Mouse (Mus musculus): ENCODE measurements around the gene Tmed1. TPM values are rescaled to one million over a fixed set of nuclear protein-coding genes. Genes with fewer than 3 reads are reported as not detected.

Tmed1 gene
- 2.6 TPM for polyA plus RNA-seq (2017; shearing (Covaris generic))

DNA sequence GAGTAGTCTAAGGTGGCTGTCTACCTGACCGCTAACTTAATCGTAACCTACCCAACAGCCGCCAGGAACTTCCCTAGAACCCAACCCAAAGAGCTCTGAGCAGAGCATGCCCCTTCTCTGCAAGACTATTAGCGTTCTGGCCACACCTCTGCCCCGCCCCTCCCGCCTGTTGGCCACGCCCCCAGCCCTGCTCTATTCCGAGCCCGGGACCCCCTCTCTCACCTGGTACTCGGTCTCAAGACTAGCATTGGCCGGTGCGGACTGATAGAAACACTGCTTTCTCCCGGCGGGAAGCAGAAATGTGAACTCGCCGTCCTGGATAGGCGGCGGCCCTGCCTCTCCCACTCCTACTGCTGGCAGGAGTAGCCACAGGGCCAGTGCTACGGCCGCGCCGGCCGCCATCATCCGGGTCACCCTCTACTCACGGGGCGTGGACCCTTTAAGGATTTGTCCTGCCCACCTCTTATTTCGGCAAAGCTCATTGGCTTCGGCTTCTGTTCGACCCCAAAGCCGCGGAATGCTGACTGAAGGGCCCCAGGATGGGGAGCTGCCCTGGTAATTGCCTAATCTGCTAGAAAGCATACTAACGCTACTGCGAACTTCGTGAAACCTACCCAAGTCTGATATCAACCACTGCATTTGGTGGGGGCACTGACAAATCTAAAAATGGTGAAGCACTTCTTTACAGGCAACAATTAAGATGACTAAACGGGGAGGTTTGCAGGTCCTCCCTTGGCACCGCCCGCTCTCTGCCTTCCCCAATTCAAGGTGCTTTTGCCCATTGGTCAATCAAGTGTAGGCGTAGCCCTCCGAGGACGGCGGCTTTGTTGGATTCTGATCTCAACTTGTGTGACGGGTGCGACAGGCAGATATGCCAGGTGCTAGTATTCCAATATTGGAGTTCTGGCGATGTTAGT lies at the start of gene Tmed1:
Gene Tmed1 (minus strand): TSS at position 481 of the 917 bp plus-strand sequence.

DNA sequence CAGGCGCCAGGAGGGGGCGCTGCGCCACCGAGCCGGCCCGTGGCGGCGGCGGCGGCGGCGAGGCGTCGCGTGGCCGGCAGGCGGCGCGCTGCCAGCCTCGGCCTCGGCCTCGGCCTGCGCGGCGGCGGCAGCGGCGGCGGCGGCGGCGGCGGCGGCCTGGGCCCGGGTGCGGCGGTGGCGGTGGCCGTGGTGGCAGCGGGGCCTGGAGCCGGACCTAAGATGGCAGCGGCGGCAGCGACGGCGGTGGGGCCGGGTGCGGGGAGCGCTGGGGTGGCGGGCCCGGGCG lies 36.7 kb upstream of the Tmed1 start, which contains the start of gene Carm1:
Gene Carm1 (plus strand): TSS at position 106 of the 286 bp plus-strand sequence.

DNA sequence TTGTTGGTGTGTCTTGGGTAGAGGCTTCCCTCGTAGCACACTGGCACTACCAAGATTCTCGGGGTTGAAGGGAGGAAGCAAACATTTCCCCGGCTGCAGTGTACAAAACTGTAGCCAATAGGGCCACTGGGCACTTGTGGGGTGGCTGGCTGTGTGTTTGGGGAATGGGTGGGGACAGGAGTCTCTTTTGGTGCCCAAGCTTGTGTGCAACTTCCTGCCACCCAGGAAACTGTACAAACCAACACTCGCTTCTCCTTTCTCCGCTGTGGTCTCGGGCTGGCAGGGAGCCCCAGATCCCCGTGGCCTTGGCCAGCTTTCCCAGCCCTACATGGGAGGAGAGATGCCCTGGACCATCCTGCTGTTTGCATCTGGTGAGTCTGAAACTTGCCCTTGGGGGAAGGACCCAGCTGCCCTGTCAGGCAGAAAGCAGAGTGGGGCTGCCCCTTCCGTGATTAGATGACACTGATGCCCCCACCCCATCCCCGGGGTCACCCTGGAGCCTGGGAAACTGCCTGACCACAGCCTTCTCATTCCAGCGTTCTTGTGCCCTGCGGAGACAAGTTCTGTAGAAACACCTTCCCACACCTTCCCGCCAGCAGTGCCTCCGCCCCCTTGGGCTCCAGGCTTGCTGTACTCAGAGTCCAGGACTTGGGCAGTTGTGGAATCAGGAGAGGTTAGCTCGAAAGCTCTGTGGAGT lies 16.0 kb upstream of the Tmed1 start, which contains the start of gene AB124611:
Gene AB124611 (plus strand): TSS at position 240 of the 697 bp plus-strand sequence.

Other genes with a start within 250 kb of the Tmed1 start
- 59.5 TPM for gene Atg4d, start 245.0 kb downstream of the Tmed1 start, polyA plus RNA-seq (2017; shearing (Covaris generic))
- 36.7 TPM for gene Kri1, start 222.3 kb downstream of the Tmed1 start, polyA plus RNA-seq (2017; shearing (Covaris generic))
- gene Cdkn2d, start 218.8 kb downstream of the Tmed1 start, polyA plus RNA-seq (2017; shearing (Covaris generic)) = 77.2 TPM
- 5.0 TPM for gene Ap1m2, start 197.9 kb downstream of the Tmed1 start, polyA plus RNA-seq (2017; shearing (Covaris generic))
- 509 TPM for gene Slc44a2, start 189.6 kb downstream of the Tmed1 start, polyA plus RNA-seq (2017; shearing (Covaris generic))
- gene Ilf3, start 142.4 kb downstream of the Tmed1 start, polyA plus RNA-seq (2017; shearing (Covaris generic)) = 85.5 TPM
- 56.2 TPM for gene Qtrt1, start 98.4 kb downstream of the Tmed1 start, polyA plus RNA-seq (2017; shearing (Covaris generic))
- 331 TPM for gene Dnm2, start 85.3 kb downstream of the Tmed1 start, polyA plus RNA-seq (2017; shearing (Covaris generic))
- 42.4 TPM for gene AB124611, start 15.9 kb upstream of the Tmed1 start, polyA plus RNA-seq (2017; shearing (Covaris generic))
- 68.4 TPM for gene Carm1, start 36.6 kb upstream of the Tmed1 start, polyA plus RNA-seq (2017; shearing (Covaris generic))
- 29.2 TPM for gene Timm29, start 82.5 kb upstream of the Tmed1 start, polyA plus RNA-seq (2017; shearing (Covaris generic))
- gene Yipf2, start 82.6 kb upstream of the Tmed1 start, polyA plus RNA-seq (2017; shearing (Covaris generic)) = 14.2 TPM
- 58.3 TPM for gene Smarca4, start 105.9 kb upstream of the Tmed1 start, polyA plus RNA-seq (2017; shearing (Covaris generic))
- gene Ldlr, start 213.2 kb upstream of the Tmed1 start, polyA plus RNA-seq (2017; shearing (Covaris generic)) = 41.1 TPM

Data from naive thymus-derived CD4-positive, alpha-beta T cell, adult 5 months (primary cell).